Mouse (Mus musculus): Measurements from ENCODE around the gene Fasn.

DNA sequence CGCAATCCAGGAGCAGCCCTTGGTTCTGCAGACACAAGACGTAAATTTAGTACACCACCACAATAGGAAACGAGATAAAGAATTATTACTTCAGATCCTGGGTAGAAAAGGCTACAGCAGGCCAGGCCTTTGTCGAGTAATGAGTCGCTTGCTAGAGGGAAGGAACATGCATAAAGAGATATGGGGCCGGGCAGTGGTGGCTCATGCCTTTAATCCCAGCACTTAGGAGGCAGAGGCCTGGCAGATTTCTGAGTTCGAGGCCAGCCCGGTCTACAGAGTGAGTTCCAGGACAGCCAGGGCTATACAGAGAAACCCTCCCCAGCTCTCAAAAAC, 27.8 kb downstream of the Fasn start:
- no peak for TF ChIP-seq POLR2A (IDR thresholded peaks at IDR 0.05; ENCODE audit: extremely low read depth, insufficient read depth, low read length)
- no peak for TF ChIP-seq CTCF (IDR thresholded peaks at IDR 0.05; ENCODE audit: extremely low read depth, insufficient read depth, low read length)

Data from cortical plate, adult 2 months (tissue).